Mouse (Mus musculus) embryonic fibroblast, embryonic 13.5 days (primary cell): Measurements from ENCODE around the gene Fpr1.
A peak's percentile ranks its signal among the peaks of the same experiment; 100 is the strongest.

ENCODE experiments used
- CTCF ChIP-seq: IDR thresholded peaks from 2 replicates; pipeline ENCODE4 v1.5.1; 2011; ENCODE audit warnings: mild to moderate bottlenecking, control low read depth, low read length, moderate library complexity, borderline replicate concordance; ENCODE audit not compliant: insufficient read depth
- POLR2A ChIP-seq: IDR thresholded peaks from 2 replicates; pipeline ENCODE4 v1.6.1; 2011; ENCODE audit warnings: low read depth, mild to moderate bottlenecking, control low read depth, low read length, moderate library complexity

GRCm38 (mm10) chr17:17837919-17838701 lies 45.6 kb downstream of the Fpr1 start:
- peak; percentile 59; the same call in 1 of the 2 replicates for TF ChIP-seq CTCF
- peak; percentile 63 for TF ChIP-seq POLR2A
